Mouse (Mus musculus) lung, postnatal 0 days (tissue): Measurements from ENCODE around the gene Ablim2. TPM values are rescaled to one million over a fixed set of nuclear protein-coding genes. Genes with fewer than 3 reads are reported as not detected.
A peak's percentile ranks its signal among the peaks of the same experiment; 100 is the strongest.

Experiments used
- ATAC-seq: fragments of 200-750 bp; cut with Nextera tagmentation; 2 replicates; pipeline ENCODE4 v1.8.0; 2017; ENCODE audit warnings: moderate library complexity
- DNase-seq: peaks from one replicate; pipeline ENCODE4 v3.0.0-alpha.2; 2016; ENCODE audit warnings: low spot score
- H3K27ac ChIP-seq: fragments of 300-500 bp; sonication (generic); 2 replicates; pipeline ENCODE4 v1.5.1; 2014; ENCODE audit warnings: antibody characterized with exemption, mild to moderate bottlenecking, low read length, mixed read lengths
- H3K27me3 ChIP-seq: fragments of 300-500 bp; sonication (generic); replicated peaks from 2 replicates; pipeline ENCODE4 v1.6.1; 2014; ENCODE audit warnings: low read length, mixed read lengths; ENCODE audit not compliant: insufficient read depth
- H3K36me3 ChIP-seq: fragments of 300-500 bp; sonication (generic); 2 replicates; pipeline ENCODE4 v1.6.1; 2014; ENCODE audit warnings: low read length, mixed read lengths; ENCODE audit not compliant: insufficient read depth
- H3K4me1 ChIP-seq: fragments of 300-500 bp; sonication (generic); 2 replicates; pipeline ENCODE4 v1.6.1; 2014; ENCODE audit warnings: antibody characterized with exemption, low read depth, low read length, mixed read lengths; ENCODE audit not compliant: insufficient read depth
- H3K4me2 ChIP-seq: fragments of 300-500 bp; sonication (generic); replicated peaks from 2 replicates; pipeline ENCODE4 v1.6.1; 2014; ENCODE audit warnings: low read depth, mild to moderate bottlenecking, low read length, moderate library complexity, mixed read lengths
- H3K4me3 ChIP-seq: fragments of 300-500 bp; sonication (generic); 2 replicates; pipeline ENCODE4 v1.5.1; 2014; ENCODE audit warnings: low read depth, low read length
- H3K9ac ChIP-seq: fragments of 300-500 bp; sonication (generic); replicated peaks from 2 replicates; pipeline ENCODE4 v1.6.1; 2014; ENCODE audit warnings: low read depth, mild to moderate bottlenecking
- H3K9me3 ChIP-seq: fragments of 300-500 bp; sonication (generic); 2 replicates; pipeline ENCODE4 v1.6.1; 2016; ENCODE audit warnings: low read length, mixed read lengths
- CTCF ChIP-seq: IDR thresholded peaks from 2 replicates; pipeline ENCODE4 v1.5.1; 2016; ENCODE audit warnings: antibody characterized with exemption, mild to moderate bottlenecking
- EP300 ChIP-seq: IDR thresholded peaks from 2 replicates; pipeline ENCODE4 v1.6.1; 2016; ENCODE audit warnings: antibody characterized with exemption, mild to moderate bottlenecking, control low read depth
- WGBS: fragments of 180-500 bp; shearing (Covaris S2); extraction: QIAGEN DNeasy Blood & Tissue Kit; methylation state at CpG from one replicate; pipeline ENCODE4 v1.1.7; 2014; 5-methylcytosine and 5-hydroxymethylcytosine counted together
- polyA plus RNA-seq: library from polyadenylated mRNA; unstranded; fragments of >200 nt; fragmentation: Nextera tagmentation; extraction: Ambion mirVana; gene quantifications from 2 replicates; pipeline ENCODE4 v1.2.1, GENCODE M21; 2015

The Ablim2 gene
- polyA plus RNA-seq, 1 experiment from 2014 or later, result 0.74 TPM

DNA sequence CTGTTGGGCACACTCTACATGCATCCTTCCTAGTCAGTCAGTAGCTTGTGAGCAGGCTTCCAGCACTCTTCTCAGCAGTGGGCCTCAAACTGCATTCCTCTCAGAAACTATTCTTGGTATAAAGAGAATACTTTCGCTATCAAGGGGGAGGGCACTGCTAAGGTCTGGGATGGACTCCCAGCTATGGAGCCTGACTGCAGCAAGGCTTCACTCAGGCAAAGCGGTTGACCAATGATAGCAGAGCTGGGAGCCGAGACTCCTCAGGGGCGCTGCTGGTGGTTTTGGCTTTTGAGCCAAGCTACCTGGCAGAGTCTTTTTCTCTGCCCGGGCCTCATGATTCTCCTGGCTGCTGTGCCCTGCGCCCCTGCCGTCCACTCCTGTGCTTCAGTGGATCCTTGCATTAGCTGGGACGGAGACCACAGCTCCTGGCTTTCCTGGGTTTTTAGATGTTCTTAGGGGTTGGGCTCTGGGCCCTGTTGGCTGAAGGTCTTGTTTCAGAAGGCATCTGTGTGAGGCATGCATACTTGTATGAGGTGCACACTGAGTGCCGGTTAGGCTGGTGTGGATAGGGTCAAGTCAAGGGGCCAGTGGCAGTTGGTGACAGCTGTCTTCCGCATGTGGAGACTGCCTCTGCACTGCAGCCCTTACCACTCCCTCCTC, 164.0 kb downstream of the Ablim2 start:
- Histone ChIP-seq H3K4me2 (peak overlapping the region; percentile 33), H3K9me3 (no peaks in the 10 kb centered on the region), H3K4me3 (no peak overlapping the region), H3K36me3 (no peaks in the 10 kb centered on the region), H3K27ac (peak overlapping the region; percentile 77), H3K9ac (no peak overlapping the region), H3K27me3 (no peaks in the 10 kb centered on the region), H3K4me1 (peaks cover 19% of the 10 kb centered on the region)
- WGBS, result 21% methylated on average over 10 of the region's 10 CpGs
- ATAC-seq (peak; percentile 93), DNase-seq (peak; percentile 90)
- TF ChIP-seq CTCF, result no peak
- no peak; the same call in 1 of the 2 replicates for TF ChIP-seq EP300

DNA sequence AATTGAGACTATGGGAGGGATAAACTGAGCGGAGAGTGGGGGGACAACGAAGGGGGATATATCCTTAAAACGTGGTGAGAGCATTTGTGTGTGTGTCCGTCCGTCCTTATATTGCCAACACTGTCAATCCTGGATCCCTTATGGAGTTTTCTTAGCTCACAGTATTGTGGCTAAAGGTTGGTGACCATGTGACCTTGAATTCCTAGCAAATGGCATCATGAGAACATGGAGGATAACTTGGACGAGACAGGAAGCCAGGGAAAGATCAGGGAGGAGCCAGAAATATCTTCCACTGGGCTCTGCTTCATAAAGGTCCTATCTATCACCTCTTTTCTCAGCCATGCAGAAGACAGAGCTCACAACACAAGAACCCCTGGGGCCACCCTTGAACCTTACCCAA, 165.8 kb downstream of the Ablim2 start:
- TF ChIP-seq EP300, result no peak
- no peak for TF ChIP-seq CTCF
- H3K4me3 ChIP-seq, result no peak overlapping the region
- 79% methylated on average over 6 of the region's 6 CpGs for WGBS
- H3K27ac ChIP-seq, result no peak overlapping the region
- H3K36me3 ChIP-seq, result no peaks in the 10 kb centered on the region
- H3K4me2 ChIP-seq, result no peak overlapping the region
- ATAC-seq, result no peak
- H3K9ac ChIP-seq, result no peak overlapping the region
- DNase-seq, result no peak
- H3K4me1 ChIP-seq, result peaks cover 14% of the 10 kb centered on the region; the same call in 1 of the 2 replicates
- H3K9me3 ChIP-seq, result no peaks in the 10 kb centered on the region
- H3K27me3 ChIP-seq, result no peaks in the 10 kb centered on the region

DNA sequence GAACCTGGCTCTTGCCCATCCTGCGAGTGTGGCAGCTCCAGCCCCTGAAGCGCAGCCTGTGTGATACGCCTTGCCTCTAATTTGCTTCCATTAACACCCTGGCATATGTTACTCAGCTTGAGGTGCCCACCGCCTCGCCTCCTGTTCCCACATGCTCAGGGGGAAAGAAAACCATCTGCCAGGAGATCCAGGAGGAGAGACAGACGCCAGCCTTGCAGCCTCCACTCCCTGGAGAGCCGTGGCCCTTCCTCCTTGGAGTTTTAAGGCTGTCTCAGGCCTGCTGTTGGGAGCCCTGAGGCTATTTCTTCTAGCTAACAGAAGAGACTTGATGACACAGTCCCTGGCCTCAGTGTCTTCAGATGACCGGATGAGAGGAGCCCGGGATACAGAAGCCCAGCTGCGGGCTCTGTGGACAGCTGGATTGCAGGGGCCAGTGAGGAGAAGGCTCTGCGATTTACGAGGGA, 167.5 kb downstream of the Ablim2 start:
- H3K4me3 ChIP-seq, result no peak overlapping the region
- peaks cover 14% of the 10 kb centered on the region; the same call in 1 of the 2 replicates for H3K4me1 ChIP-seq
- peak overlapping the region; percentile 34; the same call in 1 of the 2 replicates for H3K27ac ChIP-seq
- no peak for DNase-seq
- H3K9ac ChIP-seq, result no peak overlapping the region
- WGBS, result 69% methylated on average over 11 of the region's 12 CpGs
- no peak for ATAC-seq
- no peak overlapping the region for H3K4me2 ChIP-seq
- no peaks in the 10 kb centered on the region for H3K36me3 ChIP-seq
- no peaks in the 10 kb centered on the region for H3K27me3 ChIP-seq
- H3K9me3 ChIP-seq, result no peaks in the 10 kb centered on the region
- TF ChIP-seq EP300, result no peak
- no peak for TF ChIP-seq CTCF

- Histone ChIP-seq H3K36me3 (no peaks in the 10 kb centered on the region), H3K9ac (no peak overlapping the region), H3K27me3 (no peaks in the 10 kb centered on the region), H3K4me2 (no peak overlapping the region), H3K4me3 (no peak overlapping the region), H3K27ac (no peak overlapping the region), H3K4me1 (peaks cover 5% of the 10 kb centered on the region; the same call in 1 of the 2 replicates), H3K9me3 (no peaks in the 10 kb centered on the region)
- WGBS, result 89% methylated on average over 8 of the region's 8 CpGs
- no peak for DNase-seq
- TF ChIP-seq CTCF (no peak), EP300 (no peak)
- no peak for ATAC-seq
Measured at GRCm38 (mm10) chr5:35926511-35926910, 168.8 kb downstream of the Ablim2 start.

- Histone ChIP-seq H3K36me3 (no peaks in the 10 kb centered on the region), H3K27me3 (no peaks in the 10 kb centered on the region), H3K4me3 (no peak overlapping the region), H3K27ac (no peak overlapping the region), H3K9ac (no peak overlapping the region), H3K4me1 (no peaks in the 10 kb centered on the region), H3K9me3 (no peaks in the 10 kb centered on the region), H3K4me2 (no peak overlapping the region)
- no peak for ATAC-seq
- 36% methylated on average over 5 of the region's 5 CpGs for WGBS
- TF ChIP-seq EP300, result no peak
- TF ChIP-seq CTCF, result no peak
- DNase-seq, result no peak
Measured at GRCm38 (mm10) chr5:35931296-35931695, 173.6 kb downstream of the Ablim2 start.

DNA sequence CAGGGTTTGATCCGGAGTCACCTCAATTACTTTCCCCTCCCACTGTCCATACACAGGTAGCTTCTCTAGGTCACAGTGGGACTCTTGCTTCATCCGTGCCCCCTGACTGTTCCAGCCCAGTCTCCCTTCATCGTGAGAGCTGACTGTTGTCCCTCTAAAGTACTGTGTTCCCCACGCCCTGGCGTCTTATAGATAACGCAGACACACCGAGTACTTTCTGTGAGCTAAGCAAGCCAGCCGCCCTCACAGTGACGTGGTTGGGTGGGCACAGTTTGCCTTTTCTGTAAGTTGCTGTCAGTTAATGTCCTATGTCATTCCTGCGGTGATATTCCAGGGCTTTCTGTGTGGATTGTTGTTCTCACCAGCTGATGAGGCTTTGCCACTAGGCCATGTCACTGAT, 175.4 kb downstream of the Ablim2 start:
- Histone ChIP-seq H3K27ac (no peak overlapping the region), H3K9me3 (no peaks in the 10 kb centered on the region), H3K36me3 (no peaks in the 10 kb centered on the region), H3K9ac (no peak overlapping the region), H3K27me3 (no peaks in the 10 kb centered on the region), H3K4me1 (no peaks in the 10 kb centered on the region), H3K4me2 (no peak overlapping the region), H3K4me3 (no peak overlapping the region)
- ATAC-seq, result no peak
- TF ChIP-seq CTCF (no peak), EP300 (no peak)
- WGBS, result 75% methylated on average over 10 of the region's 10 CpGs
- no peak for DNase-seq

Other genes starting within 250 kb of the Ablim2 start
- 3.4 and 4.1 TPM in 2 replicates for gene Cpz, start 232.2 kb upstream of the Ablim2 start, polyA plus RNA-seq
- gene Trmt44, start 182.8 kb upstream of the Ablim2 start, polyA plus RNA-seq, result 3.4 and 4.4 TPM in 2 replicates
- gene Acox3, start 174.8 kb upstream of the Ablim2 start, polyA plus RNA-seq, result 15.0 and 15.9 TPM in 2 replicates
- gene Htra3, start 78.1 kb upstream of the Ablim2 start, polyA plus RNA-seq, result 35.7 and 40.5 TPM in 2 replicates
- 21.1 and 22.9 TPM in 2 replicates for gene Sh3tc1, start 17.9 kb upstream of the Ablim2 start, polyA plus RNA-seq
- 12.9 and 14.7 TPM in 2 replicates for gene Afap1, start 135.4 kb downstream of the Ablim2 start, polyA plus RNA-seq